Mouse (Mus musculus): Measurements from ENCODE around the gene Gm11111. TPM values are rescaled to one million over a fixed set of nuclear protein-coding genes. Genes with fewer than 3 reads are reported as not detected.

Gm11111 gene
- total and polyA plus RNA-seq, 3 experiments: not detected

GRCm38 (mm10) chr5:98550873-98551272, 1.6 kb upstream of the Gm11111 start:
- dilution Hi-C loops (cut with MboI; ENCODE audit: extremely low pct_ligation_motif_present, extremely low pct_unique_long_range_greater_than_20kb, low sequenced_read_pairs): no loop called here
- no peak overlapping the region for H3K9ac ChIP-seq (ENCODE audit: insufficient read depth, low read depth)
- H3K9me3 ChIP-seq (replicated peaks; ENCODE audit: low read length): no peaks in the 10 kb centered on the region
- peak; percentile 69 for DNase-seq (ENCODE audit: extremely low read depth)
- H3K36me3 ChIP-seq (replicated peaks in 1 of 2; ENCODE audit: control insufficient read depth in 1 of 2, insufficient read depth in 1 of 2, low read length in 1 of 2): no peaks in the 10 kb centered on the region
- peaks cover 7 to 51% of the 10 kb centered on the region in 2 experiments for H3K4me1 ChIP-seq (ENCODE audit: control insufficient read depth in 1 of 2, insufficient read depth in 2 of 2)
- no peaks in the 10 kb centered on the region for H3K79me2 ChIP-seq (replicated peaks; ENCODE audit: control insufficient read depth, extremely low read depth, insufficient read depth, poor library complexity, severe bottlenecking)
- no peak overlapping the region for H3K27ac ChIP-seq (ENCODE audit: insufficient read depth, low read depth)
- in situ Hi-C loops (cut with MboI; ENCODE audit: low pct_ligation_motif_present, low pct_unique_long_range_greater_than_20kb, low sequenced_read_pairs): no loop called here
- no peak overlapping the region for H3K4me3 ChIP-seq (replicated peaks in 1 of 3; ENCODE audit: low read depth in 2 of 3, low read length in 2 of 3, poor library complexity in 1 of 3)
- H3K4me2 ChIP-seq (ENCODE audit: insufficient read depth, low read depth, poor library complexity, severe bottlenecking): no peak overlapping the region; the same call in 1 of the 2 replicates
- no peaks in the 10 kb centered on the region for H3K27me3 ChIP-seq (replicated peaks)
- TF ChIP-seq ZNF384 (IDR thresholded peaks at IDR 0.05; ENCODE audit: low read depth, low read length) (peak; percentile 82), USF2 (conservative IDR thresholded peaks at IDR 0.05; ENCODE audit: low read depth, low read length) (no peak), IRF4 (IDR thresholded peaks at IDR 0.05; ENCODE audit: low read depth, low read length) (peak; percentile 41; the same call in 1 of the 2 replicates), MYC (IDR thresholded peaks at IDR 0.05; ENCODE audit: low read depth, low read length) (no peak), BHLHE40 (IDR thresholded peaks at IDR 0.05; ENCODE audit: low read depth, low read length) (peak; percentile 79), JUND (conservative IDR thresholded peaks at IDR 0.05; ENCODE audit: low read depth, low read length) (peak; percentile 75), CHD2 (IDR thresholded peaks at IDR 0.05; ENCODE audit: low read length) (peak; percentile 60; the same call in 1 of the 2 replicates), ETS1 (conservative IDR thresholded peaks at IDR 0.05; ENCODE audit: low read depth, low read length) (peak; percentile 94), HCFC1 (IDR thresholded peaks at IDR 0.05; ENCODE audit: low read depth, low read length) (no peak), JUN (IDR thresholded peaks at IDR 0.05; ENCODE audit: insufficient read depth, low read depth, low read length) (peak; percentile 51; the same call in 1 of the 2 replicates), MEF2A (IDR thresholded peaks at IDR 0.05; ENCODE audit: borderline replicate concordance, low read depth, low read length) (peak; percentile 79), NRF1 (IDR thresholded peaks at IDR 0.05; ENCODE audit: low read depth, low read length) (no peak), EP300 (IDR thresholded peaks at IDR 0.05; ENCODE audit: low read length) (peak; percentile 88), TCF12 (IDR thresholded peaks at IDR 0.05; ENCODE audit: low read depth, low read length) (peak; percentile 87)

- Histone ChIP-seq H3K27me3 (replicated peaks) (no peaks in the 10 kb centered on the region), H3K4me3 (replicated peaks in 1 of 3; ENCODE audit: low read depth in 2 of 3, low read length in 2 of 3, poor library complexity in 1 of 3) (no peak overlapping the region), H3K9me3 (replicated peaks; ENCODE audit: low read length) (no peaks in the 10 kb centered on the region), H3K36me3 (replicated peaks in 1 of 2; ENCODE audit: control insufficient read depth in 1 of 2, insufficient read depth in 1 of 2, low read length in 1 of 2) (no peaks in the 10 kb centered on the region), H3K4me2 (ENCODE audit: insufficient read depth, low read depth, poor library complexity, severe bottlenecking) (no peak overlapping the region), H3K9ac (ENCODE audit: insufficient read depth, low read depth) (no peak overlapping the region), H3K27ac (ENCODE audit: insufficient read depth, low read depth) (no peak overlapping the region), H3K4me1 (ENCODE audit: control insufficient read depth in 1 of 2, insufficient read depth in 2 of 2) (peaks cover 7 to 48% of the 10 kb centered on the region in 2 experiments), H3K79me2 (replicated peaks; ENCODE audit: control insufficient read depth, extremely low read depth, insufficient read depth, poor library complexity, severe bottlenecking) (no peaks in the 10 kb centered on the region)
- TF ChIP-seq MEF2A (IDR thresholded peaks at IDR 0.05; ENCODE audit: borderline replicate concordance, low read depth, low read length) (no peak), MAZ (IDR thresholded peaks at IDR 0.05; ENCODE audit: low read depth, low read length) (no peak), USF1 (IDR thresholded peaks at IDR 0.05; ENCODE audit: low read depth, low read length) (no peak), JUN (IDR thresholded peaks at IDR 0.05; ENCODE audit: insufficient read depth, low read depth, low read length) (no peak), KAT2A (IDR thresholded peaks at IDR 0.05; ENCODE audit: insufficient replicate concordance, low read length) (no peak), MAFK (IDR thresholded peaks at IDR 0.05; ENCODE audit: insufficient replicate concordance, low read length) (no peak), UBTF (IDR thresholded peaks at IDR 0.05; ENCODE audit: low read depth, low read length) (no peak), CTCF (conservative IDR thresholded peaks at IDR 0.05 in 1 of 2, IDR thresholded peaks at IDR 0.05 in 1 of 2; ENCODE audit: low read depth in 2 of 2, low read length in 2 of 2) (no peak), ELF1 (IDR thresholded peaks at IDR 0.05; ENCODE audit: low read depth, low read length) (no peak), ZC3H11A (IDR thresholded peaks at IDR 0.05; ENCODE audit: low read depth, low read length) (no peak), RAD21 (IDR thresholded peaks at IDR 0.05; ENCODE audit: low read depth, low read length) (no peak), IRF4 (IDR thresholded peaks at IDR 0.05; ENCODE audit: low read depth, low read length) (no peak), TBP (conservative IDR thresholded peaks at IDR 0.05; ENCODE audit: low read depth, low read length) (no peak), ZNF384 (IDR thresholded peaks at IDR 0.05; ENCODE audit: low read depth, low read length) (no peak), NRF1 (IDR thresholded peaks at IDR 0.05; ENCODE audit: low read depth, low read length) (no peak), JUND (conservative IDR thresholded peaks at IDR 0.05; ENCODE audit: low read depth, low read length) (no peak), GABPA (IDR thresholded peaks at IDR 0.05; ENCODE audit: insufficient replicate concordance, low read depth, low read length) (no peak)
- dilution Hi-C loops (cut with MboI; ENCODE audit: extremely low pct_ligation_motif_present, extremely low pct_unique_long_range_greater_than_20kb, low sequenced_read_pairs): no loop called here
- in situ Hi-C loops (cut with MboI; ENCODE audit: low pct_ligation_motif_present, low pct_unique_long_range_greater_than_20kb, low sequenced_read_pairs): no loop called here
- no peak for DNase-seq (ENCODE audit: extremely low read depth)
Observed at GRCm38 (mm10) chr5:98552811-98553601, 511 bp downstream of the Gm11111 start.
